Mouse (Mus musculus) adrenal gland, adult (tissue): ENCODE data around the gene Gm21900.
"Not testable (repeated sequence)": the region's sequence is repeated elsewhere in the genome, so short reads cannot be mapped to it uniquely, and the experiment has no call there.

Experiments used
- DNase-seq, 2 experiments: peaks; one replicate each; pipeline ENCODE4 v3.0.0; 2022 to 2023; ENCODE audit warnings: low spot score in 1 of 2; ENCODE audit not compliant: inconsistent age in 2 of 2

The Gm21900 gene

GRCm38 (mm10) chrY:10616061-10616460 lies at the start of gene Gm21900:
Gm21900 (plus strand) TSS chrY:10616361.
- DNase-seq = not testable (repeated sequence)

- DNase-seq = peak; percentile 24 to 44
Measured at GRCm38 (mm10) chrY:10643516-10643915, 27.4 kb downstream of the Gm21900 start.
